Mouse (Mus musculus) small intestine, adult 2 months (tissue): Measurements from ENCODE around the gene Jmy. TPM values are rescaled to one million over a fixed set of nuclear protein-coding genes. Genes with fewer than 3 reads are reported as not detected.

Experiments used
- H3K27ac ChIP-seq: fragments of 200-500 bp; 2 replicates; pipeline ENCODE4 v1.5.1; 2012; ENCODE audit warnings: low read depth, low read length, control low read depth, inconsistent platforms; ENCODE audit not compliant: insufficient read depth
- H3K27me3 ChIP-seq: fragments of 200-500 bp; 2 replicates; pipeline ENCODE4 v1.6.1; 2012; ENCODE audit warnings: mild to moderate bottlenecking, moderate library complexity, low read length, inconsistent platforms; ENCODE audit not compliant: control insufficient read depth, insufficient read depth
- H3K36me3 ChIP-seq: fragments of 200-500 bp; 2 replicates; pipeline ENCODE4 v1.6.1; 2012; ENCODE audit warnings: mild to moderate bottlenecking, low read length, control low read depth, inconsistent platforms; ENCODE audit not compliant: control insufficient read depth, insufficient read depth
- H3K4me1 ChIP-seq: fragments of 200-500 bp; 2 replicates; pipeline ENCODE4 v1.6.1; 2012; ENCODE audit warnings: low read length, inconsistent platforms, mixed read lengths; ENCODE audit not compliant: control insufficient read depth, insufficient read depth, insufficient read length
- H3K4me3 ChIP-seq: fragments of 200-500 bp; 2 replicates; pipeline ENCODE4 v1.5.1; 2012; ENCODE audit warnings: low read depth, mild to moderate bottlenecking, control low read depth, inconsistent platforms, low read length, moderate library complexity
- CTCF ChIP-seq: fragments of 200-500 bp; IDR thresholded peaks from 2 replicates; pipeline ENCODE4 v1.5.1; 2012; ENCODE audit warnings: low read depth, mild to moderate bottlenecking, control low read depth, inconsistent platforms, low read length, moderate library complexity, mixed read lengths; ENCODE audit not compliant: insufficient replicate concordance, insufficient read length; ENCODE audit errors: extremely low read depth
- POLR2A ChIP-seq: fragments of 200-500 bp; IDR thresholded peaks from 2 replicates; pipeline ENCODE4 v1.6.1; 2012; ENCODE audit warnings: low read depth, mild to moderate bottlenecking, control low read depth, inconsistent platforms, low read length, moderate library complexity
- WGBS: fragments of 180-500 bp; shearing (Covaris S2); methylation state at CpG from one replicate; pipeline ENCODE4 v1.1.7; 2018; 5-methylcytosine and 5-hydroxymethylcytosine counted together
- polyA plus RNA-seq: library from polyadenylated mRNA; depleted of rRNA; stranded (reverse); fragments of >200 nt; gene quantifications from 2 replicates; pipeline ENCODE4 v1.2.3, GENCODE M21; 2012

The Jmy gene
- polyA plus RNA-seq, 1 experiment: 6.6 TPM

GRCm38 (mm10) chr13:93496977-93497376, 2.6 kb downstream of the Jmy start:
- no peak for TF ChIP-seq POLR2A
- no peak for TF ChIP-seq CTCF
- Histone ChIP-seq H3K4me1 (0 out of 2 replicates have a peak, but pooled peaks cover 2% of the 10 kb centered on the region), H3K36me3 (no peaks in the 10 kb centered on the region), H3K4me3 (no peak overlapping the region), H3K27ac (no peak overlapping the region), H3K27me3 (no peaks in the 10 kb centered on the region)
- WGBS: 15% methylated on average over 1 of the region's 1 CpGs

- H3K27me3 ChIP-seq: no peaks in the 10 kb centered on the region
- TF ChIP-seq CTCF (no peak), POLR2A (no peak)
- no peak overlapping the region for H3K27ac ChIP-seq
- peaks cover 4% of the 10 kb centered on the region for H3K36me3 ChIP-seq
- H3K4me3 ChIP-seq: no peak overlapping the region
- H3K4me1 ChIP-seq: peaks cover 2% of the 10 kb centered on the region; the same call in 1 of the 2 replicates
- 80% methylated on average over 2 of the region's 2 CpGs for WGBS
Measured at GRCm38 (mm10) chr13:93488510-93488909, 11.1 kb downstream of the Jmy start.

GRCm38 (mm10) chr13:93487734-93488133, 11.9 kb downstream of the Jmy start:
- H3K4me3 ChIP-seq: no peak overlapping the region
- no peaks in the 10 kb centered on the region for H3K27me3 ChIP-seq
- peaks cover 4% of the 10 kb centered on the region for H3K36me3 ChIP-seq
- H3K4me1 ChIP-seq: peaks cover 2% of the 10 kb centered on the region; the same call in 1 of the 2 replicates
- no peak overlapping the region for H3K27ac ChIP-seq
- WGBS: 86% methylated on average over 8 of the region's 8 CpGs
- TF ChIP-seq CTCF (no peak), POLR2A (no peak)

DNA sequence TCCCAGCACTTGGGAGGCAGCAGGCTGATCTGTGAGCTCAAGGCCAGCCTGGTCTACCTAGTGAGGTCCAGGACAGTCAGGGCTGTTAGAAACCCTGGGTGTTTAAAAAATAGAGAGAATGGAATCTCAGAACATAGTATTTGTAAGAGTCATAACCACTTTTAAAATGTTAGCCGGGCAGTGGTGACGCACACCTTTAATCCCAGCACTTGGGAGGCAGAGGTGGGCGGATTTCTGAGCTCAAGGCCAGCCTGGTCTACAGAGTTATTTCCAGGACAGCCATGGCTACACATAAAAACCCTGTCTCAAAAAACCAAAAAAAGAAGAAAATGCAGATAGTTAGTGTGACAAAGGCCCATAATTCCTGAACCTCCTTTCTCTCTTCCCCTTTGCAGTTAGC, 15.3 kb downstream of the Jmy start:
- Histone ChIP-seq H3K4me1 (peaks cover 2% of the 10 kb centered on the region; the same call in 1 of the 2 replicates), H3K4me3 (no peak overlapping the region), H3K36me3 (peaks cover 2% of the 10 kb centered on the region; the same call in 1 of the 2 replicates), H3K27ac (no peak overlapping the region), H3K27me3 (no peaks in the 10 kb centered on the region)
- no peak for TF ChIP-seq CTCF
- WGBS: 93% methylated on average over 3 of the region's 3 CpGs

GRCm38 (mm10) chr13:93481110-93481509, 18.5 kb downstream of the Jmy start:
- TF ChIP-seq CTCF: no peak
- no peak for TF ChIP-seq POLR2A
- 92% methylated on average over 3 of the region's 3 CpGs for WGBS

GRCm38 (mm10) chr13:93478344-93478743, 21.3 kb downstream of the Jmy start:
- Histone ChIP-seq H3K4me1 (no peaks in the 10 kb centered on the region), H3K27ac (no peak overlapping the region), H3K36me3 (no peaks in the 10 kb centered on the region), H3K27me3 (no peaks in the 10 kb centered on the region), H3K4me3 (no peak overlapping the region)
- WGBS: 96% methylated on average over 3 of the region's 3 CpGs
- TF ChIP-seq POLR2A: no peak
- TF ChIP-seq CTCF: no peak

More at GRCm38 (mm10) chr13:93481110-93481509, 18.5 kb downstream of the Jmy start:
- Histone ChIP-seq H3K27me3 (no peaks in the 10 kb centered on the region), H3K4me1 (no peaks in the 10 kb centered on the region), H3K36me3 (no peaks in the 10 kb centered on the region), H3K27ac (no peak overlapping the region), H3K4me3 (no peak overlapping the region)

DNA sequence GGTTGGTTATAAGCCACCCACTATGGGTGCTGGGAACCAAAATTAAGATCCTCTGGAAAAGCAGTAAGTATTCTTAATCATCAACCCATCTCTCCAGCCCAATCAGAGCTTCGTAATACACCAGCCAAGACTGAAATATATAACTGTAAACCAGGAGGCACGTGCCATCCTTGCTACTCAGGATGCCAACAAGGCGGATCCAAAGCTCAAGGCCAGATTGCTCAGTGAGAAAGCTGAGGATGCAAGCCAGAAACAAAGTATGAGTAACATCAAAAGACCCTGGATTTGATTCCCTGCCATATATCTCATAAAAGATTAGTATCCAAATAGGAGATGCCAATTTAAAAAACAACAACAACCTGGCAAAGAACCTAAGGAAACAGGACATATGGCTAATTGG, 31.3 kb downstream of the Jmy start:
- Histone ChIP-seq H3K27ac (no peak overlapping the region), H3K27me3 (no peaks in the 10 kb centered on the region), H3K4me1 (no peaks in the 10 kb centered on the region), H3K36me3 (peaks cover 10% of the 10 kb centered on the region; the same call in 1 of the 2 replicates), H3K4me3 (no peak overlapping the region)
- no peak for TF ChIP-seq CTCF
- no peak for TF ChIP-seq POLR2A
- WGBS: 93% methylated on average over 3 of the region's 3 CpGs
